Mouse (Mus musculus) cerebellum, adult 2 months (tissue): ENCODE data around the gene Robo1. TPM values are rescaled to one million over a fixed set of nuclear protein-coding genes. Genes with fewer than 3 reads are reported as not detected.

Experiments
- DNase-seq, 2 experiments: peaks; one replicate each; pipeline ENCODE4 v3.0.0; 2021
- H3K27ac ChIP-seq: fragments of 200-500 bp; 2 replicates; pipeline ENCODE4 v1.5.1; 2012; ENCODE audit warnings: low read length, control low read depth, inconsistent platforms; ENCODE audit not compliant: insufficient read depth
- H3K27me3 ChIP-seq: fragments of 200-500 bp; 2 replicates; pipeline ENCODE4 v1.6.1; 2012; ENCODE audit warnings: inconsistent platforms, mild to moderate bottlenecking, low read length, moderate library complexity; ENCODE audit not compliant: control insufficient read depth, insufficient read depth
- H3K4me1 ChIP-seq: fragments of 200-500 bp; 2 replicates; pipeline ENCODE4 v1.6.1; 2011; ENCODE audit warnings: low read length; ENCODE audit not compliant: control insufficient read depth, insufficient read depth
- H3K4me3 ChIP-seq: fragments of 200-500 bp; replicated peaks from 2 replicates; pipeline ENCODE3; 2011; ENCODE audit warnings: mild to moderate bottlenecking, low read depth, low read length, control low read depth; ENCODE audit not compliant: insufficient read depth
- CTCF ChIP-seq: fragments of 200-500 bp; IDR thresholded peaks from 2 replicates; pipeline ENCODE4 v1.5.1; 2011; ENCODE audit warnings: low read depth, mild to moderate bottlenecking, control low read depth, low read length, moderate library complexity, borderline replicate concordance; ENCODE audit not compliant: insufficient read depth
- POLR2A ChIP-seq: fragments of 200-500 bp; IDR thresholded peaks from 2 replicates; pipeline ENCODE4 v1.6.1; 2011; ENCODE audit warnings: low read length, control low read depth, borderline replicate concordance; ENCODE audit not compliant: insufficient read depth
- WGBS: fragments of 180-500 bp; shearing (Covaris S2); methylation state at CpG from one replicate; pipeline ENCODE4 v1.1.7; 2018; 5-methylcytosine and 5-hydroxymethylcytosine counted together
- polyA plus RNA-seq: library from polyadenylated mRNA; depleted of rRNA; stranded (reverse); fragments of >200 nt; gene quantifications from 2 replicates; pipeline ENCODE4 v1.2.3, GENCODE M21; 2012

The Robo1 gene
- polyA plus RNA-seq, 1 experiment: 13.0 TPM

DNA sequence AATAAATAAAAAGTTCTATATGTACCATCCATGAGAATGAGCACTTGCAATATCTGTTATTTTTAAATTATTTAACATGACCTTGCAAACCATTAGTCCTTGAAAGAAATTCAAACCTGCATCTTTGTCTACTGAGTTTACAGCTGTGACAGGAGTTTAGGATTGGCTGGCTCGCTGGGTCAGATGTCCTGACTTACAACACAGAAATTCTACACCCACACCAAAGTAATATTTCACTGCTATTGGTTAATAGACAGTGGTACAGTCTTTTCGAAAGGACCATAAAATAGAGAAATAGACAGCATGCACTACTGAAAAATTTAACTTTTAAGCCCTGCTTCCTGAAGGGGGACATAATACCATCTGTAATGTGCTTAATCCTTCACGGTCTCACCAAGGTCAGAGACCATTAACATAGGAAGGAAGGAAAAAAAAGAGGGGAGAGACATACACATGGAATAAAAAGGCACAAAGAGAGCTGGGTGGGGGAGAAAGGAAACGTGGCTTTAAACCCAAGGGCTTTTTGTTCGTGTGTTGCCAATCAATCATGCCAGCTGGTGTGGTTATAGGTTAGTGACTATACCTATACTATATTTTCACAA is 103.7 kb downstream of the Robo1 start:
- H3K27ac ChIP-seq: no peak overlapping the region
- no peak for DNase-seq

DNA sequence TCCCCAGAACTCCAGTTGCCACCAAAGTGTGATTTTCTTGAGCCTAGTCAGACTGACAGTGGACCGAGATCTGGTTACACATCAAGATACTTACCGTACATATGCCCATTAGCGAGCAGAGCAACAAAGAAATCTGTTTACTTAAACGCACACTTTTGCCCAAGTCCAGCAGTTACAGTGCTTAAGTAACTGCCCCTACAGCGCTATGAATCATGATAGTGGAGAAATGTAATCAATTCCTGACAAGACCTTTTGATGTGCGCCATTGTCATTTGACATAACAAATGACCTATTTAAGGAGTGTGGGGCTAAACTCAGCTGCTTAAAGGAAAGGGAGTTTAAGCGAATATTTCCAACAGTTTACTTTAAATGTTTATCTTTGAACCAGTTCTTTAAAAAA is 104.8 kb downstream of the Robo1 start:
- no peaks in the 10 kb centered on the region for H3K4me1 ChIP-seq
- WGBS: 90% methylated on average over 7 of the region's 7 CpGs
- no peak for DNase-seq
- H3K27ac ChIP-seq: no peak overlapping the region
- H3K27me3 ChIP-seq: no peaks in the 10 kb centered on the region
- TF ChIP-seq POLR2A: no peak
- no peak for TF ChIP-seq CTCF
- no peak overlapping the region for H3K4me3 ChIP-seq

More for the DNA sequence above, 103.7 kb downstream of the Robo1 start:
- Histone ChIP-seq H3K4me1 (no peaks in the 10 kb centered on the region), H3K4me3 (no peak overlapping the region), H3K27me3 (no peaks in the 10 kb centered on the region)
- 65% methylated on average over 5 of the region's 5 CpGs for WGBS
- no peak for TF ChIP-seq CTCF
- TF ChIP-seq POLR2A: no peak

DNA sequence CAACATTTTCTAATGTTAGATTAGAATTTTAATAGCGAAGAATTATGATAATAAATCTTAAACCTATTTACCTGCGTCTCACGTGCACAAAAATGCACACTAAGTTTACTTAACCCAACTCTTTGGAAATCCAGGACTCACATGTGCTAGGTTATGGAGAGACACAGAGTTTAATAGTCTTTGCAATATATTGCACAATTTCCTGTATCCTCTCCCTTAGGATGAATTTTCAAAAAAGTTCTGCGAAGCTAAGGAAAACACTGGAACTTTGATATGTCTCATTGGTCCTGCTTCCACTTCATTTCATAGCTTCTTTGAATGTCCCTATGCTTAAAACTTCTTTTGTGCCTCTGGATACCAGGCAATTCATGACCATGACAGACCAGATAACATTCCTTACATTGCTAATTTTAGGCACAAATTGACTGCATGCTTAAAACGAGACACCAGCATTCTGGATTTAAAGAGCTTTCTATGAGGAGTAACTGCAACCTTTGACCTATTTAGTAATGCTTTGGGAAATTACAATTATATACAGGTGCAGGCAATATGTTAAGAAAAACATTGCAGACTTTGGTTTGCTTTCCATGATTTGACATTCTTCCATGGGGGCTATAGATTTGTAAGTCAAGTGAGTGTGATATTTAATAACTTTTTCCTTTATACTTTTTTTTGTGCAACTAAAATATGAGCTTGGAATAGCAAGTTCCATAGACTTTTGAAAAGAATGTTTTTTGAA is 111.4 kb downstream of the Robo1 start:
- TF ChIP-seq CTCF: no peak
- TF ChIP-seq POLR2A: no peak
- H3K4me3 ChIP-seq: no peak overlapping the region
- no peak for DNase-seq
- H3K27me3 ChIP-seq: no peaks in the 10 kb centered on the region
- WGBS: 77% methylated on average over 5 of the region's 5 CpGs
- no peak overlapping the region for H3K27ac ChIP-seq
- no peaks in the 10 kb centered on the region for H3K4me1 ChIP-seq

DNA sequence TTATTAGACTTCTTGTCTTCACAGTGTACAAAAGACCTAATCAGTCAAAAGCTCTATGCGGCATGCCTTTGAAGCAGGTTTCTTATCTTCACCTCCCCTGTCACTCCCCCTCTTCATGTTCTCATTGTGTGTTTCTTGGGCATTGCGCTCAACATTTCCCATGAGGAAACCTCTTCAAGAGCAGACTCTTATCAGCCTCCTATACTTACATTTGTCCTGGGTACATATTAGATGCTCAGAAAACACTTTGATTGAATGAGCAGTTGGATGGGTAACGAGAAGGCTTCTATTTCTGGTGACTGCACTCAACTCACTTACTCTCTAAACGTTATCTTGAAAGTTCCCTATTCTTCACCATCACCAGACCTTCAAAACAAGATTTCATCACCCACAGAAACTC is 114.3 kb downstream of the Robo1 start:
- WGBS: 79% methylated on average over 4 of the region's 4 CpGs
- TF ChIP-seq CTCF (no peak), POLR2A (no peak)

DNA sequence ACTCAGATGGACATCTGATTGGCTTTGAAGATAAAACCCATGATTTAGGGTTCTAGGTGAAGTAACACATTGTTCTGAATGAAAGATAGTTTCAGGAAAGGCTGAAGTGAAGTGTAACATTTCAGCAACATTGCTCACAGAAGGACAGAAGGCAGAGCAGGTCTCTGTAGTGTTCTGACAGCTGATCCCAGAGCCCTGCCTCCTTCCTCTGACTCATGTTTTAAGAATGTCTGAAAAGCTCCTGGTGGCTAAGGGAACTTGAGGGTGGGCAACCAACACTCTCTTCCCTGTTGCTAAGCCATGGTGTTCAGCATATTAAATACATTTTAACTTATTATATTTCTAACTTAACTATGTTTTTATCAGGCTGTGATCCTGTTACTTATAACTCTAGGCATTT is 126.3 kb downstream of the Robo1 start:
- TF ChIP-seq CTCF: no peak
- no peak for TF ChIP-seq POLR2A
- no peak overlapping the region for H3K4me3 ChIP-seq
- no peak overlapping the region for H3K27ac ChIP-seq
- no peak for DNase-seq
- H3K27me3 ChIP-seq: no peaks in the 10 kb centered on the region
- no peaks in the 10 kb centered on the region for H3K4me1 ChIP-seq

More for the DNA sequence above, 114.3 kb downstream of the Robo1 start:
- Histone ChIP-seq H3K4me3 (no peak overlapping the region), H3K27me3 (no peaks in the 10 kb centered on the region), H3K4me1 (no peaks in the 10 kb centered on the region), H3K27ac (no peak overlapping the region)
- no peak for DNase-seq

DNA sequence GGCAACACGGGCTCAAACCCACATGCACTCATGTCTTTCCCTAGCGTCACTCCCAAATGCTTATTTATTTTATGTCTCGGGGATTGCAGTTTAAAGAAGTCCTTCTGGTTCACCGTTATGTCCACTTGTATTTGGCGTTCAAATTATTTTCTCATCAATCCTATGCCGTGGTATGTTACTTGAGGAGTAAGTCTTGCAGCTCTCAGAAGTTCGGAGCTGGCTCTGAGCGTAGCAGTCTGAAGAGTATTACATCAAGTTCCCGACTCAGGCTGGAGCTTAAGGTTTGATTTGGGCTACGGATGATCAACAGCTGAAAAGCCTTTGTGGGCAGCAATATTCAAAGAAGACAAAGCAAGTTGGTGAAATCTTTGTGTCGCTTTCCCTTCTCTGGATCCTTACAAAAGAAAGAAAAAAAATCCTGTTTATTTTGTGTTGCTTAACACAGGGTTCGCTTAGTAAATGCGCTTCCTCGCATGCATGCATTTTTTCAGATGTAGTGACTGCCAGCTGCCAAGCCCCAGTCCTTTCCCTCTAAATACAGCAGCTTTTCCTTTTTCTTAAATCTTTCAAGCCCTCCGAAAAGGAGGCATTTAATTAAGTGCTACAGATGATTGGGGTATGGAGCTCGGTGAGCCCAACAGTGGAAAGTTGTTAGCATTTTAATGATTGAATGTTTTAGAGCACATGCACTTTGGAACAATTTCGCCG is 136.5 kb downstream of the Robo1 start:
- no peaks in the 10 kb centered on the region for H3K4me1 ChIP-seq

DNA sequence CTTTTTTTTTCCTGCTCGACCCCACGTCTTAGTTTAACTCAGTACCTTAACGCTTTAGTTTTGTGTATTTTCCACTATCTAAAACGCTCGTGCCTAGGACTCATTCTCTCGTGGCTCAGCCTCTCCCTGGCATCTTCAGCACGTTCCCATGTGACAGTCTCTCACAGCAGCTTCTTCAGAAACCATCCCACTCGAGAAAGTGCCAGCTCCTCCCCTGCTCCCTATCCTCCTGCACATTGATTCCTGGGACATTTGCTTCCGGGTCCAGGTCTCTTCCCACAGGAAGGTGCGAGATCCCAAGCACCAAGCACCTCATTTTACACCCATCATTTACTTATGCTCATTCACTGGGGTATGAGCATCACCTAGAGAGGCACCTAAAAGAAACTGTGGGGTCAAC is 150.0 kb downstream of the Robo1 start:
- Histone ChIP-seq H3K27me3 (no peaks in the 10 kb centered on the region), H3K27ac (no peak overlapping the region), H3K4me3 (no peak overlapping the region), H3K4me1 (no peaks in the 10 kb centered on the region)
- no peak for TF ChIP-seq CTCF
- 53% methylated on average over 10 of the region's 10 CpGs for WGBS
- no peak for DNase-seq

More for the DNA sequence above, 136.5 kb downstream of the Robo1 start:
- no peaks in the 10 kb centered on the region for H3K27me3 ChIP-seq
- H3K4me3 ChIP-seq: no peak overlapping the region
- WGBS: 58% methylated on average over 18 of the region's 18 CpGs
- DNase-seq: no peak
- no peak overlapping the region for H3K27ac ChIP-seq
- TF ChIP-seq CTCF (no peak), POLR2A (no peak)

DNA sequence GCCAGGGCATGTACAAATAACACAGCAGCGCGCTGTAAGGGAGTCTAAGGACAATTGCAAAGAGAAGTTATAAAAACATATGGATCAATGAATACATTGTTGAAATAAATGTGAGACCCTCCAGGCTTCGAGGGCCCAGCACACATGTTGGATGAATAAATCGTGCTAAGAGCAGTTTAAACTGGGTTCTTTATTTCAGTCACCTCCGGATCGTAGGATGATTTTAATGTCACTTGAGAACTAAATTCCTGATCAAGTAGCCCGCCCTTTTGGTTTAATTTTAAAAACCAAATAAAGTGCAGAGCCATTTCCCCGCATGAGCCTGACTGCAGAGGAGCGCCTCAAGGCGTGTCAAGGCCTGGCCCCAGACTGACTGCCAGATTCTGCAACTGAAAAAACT is 150.5 kb downstream of the Robo1 start:
- WGBS: 67% methylated on average over 10 of the region's 10 CpGs
- no peak overlapping the region for H3K27ac ChIP-seq
- no peak overlapping the region for H3K4me3 ChIP-seq
- DNase-seq: no peak
- H3K4me1 ChIP-seq: no peaks in the 10 kb centered on the region
- H3K27me3 ChIP-seq: no peaks in the 10 kb centered on the region
- no peak for TF ChIP-seq POLR2A
- no peak for TF ChIP-seq CTCF
